Mouse (Mus musculus): ENCODE results near the gene Tmem270. TPM values are rescaled to one million over a fixed set of nuclear protein-coding genes. Genes with fewer than 3 reads are reported as not detected.
"Not testable (repeated sequence)": the region's sequence is repeated elsewhere in the genome, so short reads cannot be mapped to it uniquely, and the experiment has no call there.

Tmem270 gene
- polyA plus RNA-seq, 1 experiment from 2014 or later = not detected

DNA sequence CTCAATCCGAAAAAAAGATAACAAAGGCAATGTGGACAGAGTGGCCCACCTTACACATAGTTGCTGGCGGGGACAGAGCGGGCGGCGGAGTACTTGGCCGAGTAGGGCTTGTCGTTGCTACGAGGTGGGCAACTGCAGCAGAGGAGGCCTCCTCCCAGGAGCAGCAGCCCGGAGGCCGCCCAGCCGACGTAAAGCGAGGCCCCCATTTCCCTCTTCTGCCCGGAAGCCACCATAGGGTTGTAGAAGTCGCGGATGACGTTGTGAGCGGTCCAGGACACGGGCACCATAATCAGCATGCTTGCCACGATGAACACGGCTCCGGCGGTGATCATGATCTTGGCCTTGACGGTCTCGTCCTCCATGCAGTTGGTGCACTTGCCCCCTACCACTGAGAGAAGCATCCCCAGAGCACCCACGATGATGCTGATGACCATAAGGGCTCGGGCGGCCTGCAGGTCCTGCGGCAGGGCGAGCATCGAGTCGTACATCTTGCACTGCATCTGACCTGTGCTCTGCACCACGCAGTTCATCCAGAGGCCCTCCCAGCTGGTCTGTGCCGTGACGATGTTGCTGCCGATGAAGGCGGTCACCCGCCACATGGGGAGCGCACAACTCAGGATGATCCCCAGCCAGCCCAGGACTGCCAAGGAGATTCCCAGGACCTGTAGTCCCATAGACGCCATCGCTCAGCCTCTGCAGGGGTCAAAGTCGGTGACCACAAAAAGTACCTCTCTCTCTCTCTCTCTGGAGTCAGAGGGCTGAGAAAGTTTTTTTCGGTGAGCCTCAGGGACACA is 39.7 kb upstream of the Tmem270 start:
- no peak for DNase-seq
- TF ChIP-seq CTCF (IDR thresholded peaks at IDR 0.05; ENCODE audit: low read depth) (no peak), EP300 (IDR thresholded peaks at IDR 0.05; ENCODE audit: low read depth) (no peak)
- no peaks in the 10 kb centered on the region for H3K27me3 ChIP-seq (ENCODE audit: insufficient read depth, low read length)
- H3K4me1 ChIP-seq (ENCODE audit: insufficient read depth) = peaks cover 29% of the 10 kb centered on the region
- no peaks in the 10 kb centered on the region for H3K36me3 ChIP-seq (replicated peaks; ENCODE audit: insufficient read depth, low read length)
- H3K4me3 ChIP-seq (ENCODE audit: low read depth, low read length) = no peak overlapping the region
- H3K9ac ChIP-seq (replicated peaks) = no peak overlapping the region
- no peak overlapping the region for H3K4me2 ChIP-seq (ENCODE audit: low read depth, low read length)
- H3K9me3 ChIP-seq (ENCODE audit: low read length) = no peaks in the 10 kb centered on the region
- WGBS (ENCODE audit: insufficient replicate concordance) = 55% methylated on average over 43 of the region's 43 CpGs
- no peak overlapping the region for H3K27ac ChIP-seq (ENCODE audit: low read depth)
- ATAC-seq = no peak

- Histone ChIP-seq H3K9ac (replicated peaks) (no peak overlapping the region; the same call in 1 of the 2 replicates), H3K36me3 (replicated peaks; ENCODE audit: insufficient read depth, low read length) (no peaks in the 10 kb centered on the region), H3K27ac (ENCODE audit: low read depth) (no peak overlapping the region), H3K4me1 (ENCODE audit: insufficient read depth) (peaks cover 23% of the 10 kb centered on the region), H3K4me3 (ENCODE audit: low read depth, low read length) (no peak overlapping the region), H3K27me3 (ENCODE audit: insufficient read depth, low read length) (no peaks in the 10 kb centered on the region), H3K4me2 (ENCODE audit: low read depth, low read length) (peak overlapping the region; percentile 32; the same call in 1 of the 2 replicates), H3K9me3 (ENCODE audit: low read length) (no peaks in the 10 kb centered on the region)
- TF ChIP-seq CTCF (IDR thresholded peaks at IDR 0.05; ENCODE audit: low read depth) (no peak), EP300 (IDR thresholded peaks at IDR 0.05; ENCODE audit: low read depth) (no peak)
- no peak for DNase-seq
- ATAC-seq = peak; percentile 68
- 55% methylated on average over 17 of the region's 19 CpGs for WGBS (ENCODE audit: insufficient replicate concordance)
These were observed 38.9 kb upstream of the Tmem270 start for GRCm38 (mm10) chr5:134945266-134945959.

DNA sequence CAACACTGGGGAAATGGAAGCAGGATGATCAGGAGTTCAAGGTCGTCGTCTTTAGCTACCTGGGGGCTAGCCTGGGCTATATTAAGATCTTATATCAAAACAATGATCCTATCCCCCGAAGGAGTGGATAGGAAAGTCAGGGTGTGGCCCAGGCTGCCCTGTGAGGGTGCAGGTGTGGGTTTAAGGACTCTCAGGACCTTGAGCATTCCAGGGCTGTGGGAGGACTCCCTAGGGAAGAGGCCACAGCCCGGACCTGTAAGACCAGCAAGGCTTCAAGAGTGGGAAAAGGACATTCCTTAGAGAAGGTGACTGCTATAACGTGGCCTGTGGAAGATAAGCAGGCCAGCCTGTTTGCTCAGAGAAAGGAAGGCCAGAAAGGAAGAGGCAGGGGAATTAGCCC is 37.6 kb upstream of the Tmem270 start:
- no peak overlapping the region for H3K4me3 ChIP-seq (ENCODE audit: low read depth, low read length)
- no peaks in the 10 kb centered on the region for H3K27me3 ChIP-seq (ENCODE audit: insufficient read depth, low read length)
- TF ChIP-seq CTCF (IDR thresholded peaks at IDR 0.05; ENCODE audit: low read depth) = no peak
- no peak for TF ChIP-seq EP300 (IDR thresholded peaks at IDR 0.05; ENCODE audit: low read depth)
- H3K4me1 ChIP-seq (ENCODE audit: insufficient read depth) = peaks cover 23% of the 10 kb centered on the region
- H3K36me3 ChIP-seq (replicated peaks; ENCODE audit: insufficient read depth, low read length) = no peaks in the 10 kb centered on the region
- no peak overlapping the region for H3K4me2 ChIP-seq (ENCODE audit: low read depth, low read length)
- no peak overlapping the region for H3K27ac ChIP-seq (ENCODE audit: low read depth)
- DNase-seq (no peak), ATAC-seq (no peak)
- no peaks in the 10 kb centered on the region for H3K9me3 ChIP-seq (ENCODE audit: low read length)
- H3K9ac ChIP-seq (replicated peaks) = no peak overlapping the region
- 53% methylated on average over 5 of the region's 5 CpGs for WGBS (ENCODE audit: insufficient replicate concordance)

- DNase-seq (peak; percentile 33), ATAC-seq (peak; percentile 84)
- WGBS (ENCODE audit: insufficient replicate concordance) = 47% methylated on average over 2 of the region's 2 CpGs
- no peak overlapping the region for H3K4me3 ChIP-seq (ENCODE audit: low read depth, low read length)
- peaks cover 17% of the 10 kb centered on the region for H3K4me1 ChIP-seq (ENCODE audit: insufficient read depth)
- H3K9me3 ChIP-seq (ENCODE audit: low read length) = no peaks in the 10 kb centered on the region
- no peaks in the 10 kb centered on the region for H3K27me3 ChIP-seq (ENCODE audit: insufficient read depth, low read length)
- no peak overlapping the region for H3K9ac ChIP-seq (replicated peaks)
- no peak overlapping the region for H3K4me2 ChIP-seq (ENCODE audit: low read depth, low read length)
- no peaks in the 10 kb centered on the region for H3K36me3 ChIP-seq (replicated peaks; ENCODE audit: insufficient read depth, low read length)
- no peak for TF ChIP-seq CTCF (IDR thresholded peaks at IDR 0.05; ENCODE audit: low read depth)
- TF ChIP-seq EP300 (IDR thresholded peaks at IDR 0.05; ENCODE audit: low read depth) = peak; percentile 35; the same call in 1 of the 2 replicates
- H3K27ac ChIP-seq (ENCODE audit: low read depth) = 0 out of 2 replicates have a peak overlapping the region, but pooled peaks have one; percentile 13
These were observed 36.2 kb upstream of the Tmem270 start for GRCm38 (mm10) chr5:134942740-134943139.

- DNase-seq (no peak), ATAC-seq (peak; percentile 37)
- Histone ChIP-seq H3K4me1 (ENCODE audit: insufficient read depth) (peaks cover 7% of the 10 kb centered on the region; the same call in 1 of the 2 replicates), H3K27me3 (ENCODE audit: insufficient read depth, low read length) (no peaks in the 10 kb centered on the region), H3K36me3 (replicated peaks; ENCODE audit: insufficient read depth, low read length) (no peaks in the 10 kb centered on the region), H3K27ac (ENCODE audit: low read depth) (peak overlapping the region; percentile 39; the same call in 1 of the 2 replicates), H3K9ac (replicated peaks) (no peak overlapping the region), H3K4me2 (ENCODE audit: low read depth, low read length) (no peak overlapping the region), H3K4me3 (ENCODE audit: low read depth, low read length) (no peak overlapping the region), H3K9me3 (ENCODE audit: low read length) (no peaks in the 10 kb centered on the region)
- WGBS (ENCODE audit: insufficient replicate concordance) = 66% methylated on average over 14 of the region's 14 CpGs
- TF ChIP-seq CTCF (IDR thresholded peaks at IDR 0.05; ENCODE audit: low read depth) = no peak
- no peak for TF ChIP-seq EP300 (IDR thresholded peaks at IDR 0.05; ENCODE audit: low read depth)
These were observed 35.1 kb upstream of the Tmem270 start for GRCm38 (mm10) chr5:134941472-134942209.

DNA sequence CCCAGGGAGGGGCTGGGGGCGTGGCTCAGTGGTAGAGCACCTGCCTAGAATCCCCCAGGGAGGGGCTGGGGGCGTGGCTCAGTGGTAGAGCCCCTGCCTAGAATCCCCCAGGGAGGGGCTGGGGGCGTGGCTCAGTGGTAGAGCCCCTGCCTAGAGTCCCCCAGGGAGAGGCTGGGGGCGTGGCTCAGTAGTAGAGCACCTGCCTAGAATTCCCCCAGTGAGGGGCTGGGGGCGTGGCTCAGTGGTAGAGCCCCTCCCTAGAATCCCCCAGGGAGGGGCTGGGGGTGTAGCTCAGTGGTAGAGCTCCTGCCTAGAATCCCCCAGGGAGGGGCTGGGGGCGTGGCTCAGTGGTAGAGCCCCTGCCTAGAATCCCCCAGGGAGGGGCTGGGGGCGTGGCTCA is 33.0 kb upstream of the Tmem270 start:
- H3K9ac ChIP-seq (replicated peaks); H3K4me3 ChIP-seq (ENCODE audit: low read depth, low read length); DNase-seq; ATAC-seq; H3K9me3 ChIP-seq (ENCODE audit: low read length); H3K27ac ChIP-seq (ENCODE audit: low read depth); H3K27me3 ChIP-seq (ENCODE audit: insufficient read depth, low read length); H3K4me1 ChIP-seq (ENCODE audit: insufficient read depth); H3K36me3 ChIP-seq (replicated peaks; ENCODE audit: insufficient read depth, low read length); H3K4me2 ChIP-seq (ENCODE audit: low read depth, low read length): not testable (repeated sequence)
- 67% methylated on average over 1 of the region's 7 CpGs for WGBS (ENCODE audit: insufficient replicate concordance)

Measured in liver, postnatal 0 days (tissue).